Mouse (Mus musculus): ENCODE measurements around the gene Sdc1.

The Sdc1 gene

DNA sequence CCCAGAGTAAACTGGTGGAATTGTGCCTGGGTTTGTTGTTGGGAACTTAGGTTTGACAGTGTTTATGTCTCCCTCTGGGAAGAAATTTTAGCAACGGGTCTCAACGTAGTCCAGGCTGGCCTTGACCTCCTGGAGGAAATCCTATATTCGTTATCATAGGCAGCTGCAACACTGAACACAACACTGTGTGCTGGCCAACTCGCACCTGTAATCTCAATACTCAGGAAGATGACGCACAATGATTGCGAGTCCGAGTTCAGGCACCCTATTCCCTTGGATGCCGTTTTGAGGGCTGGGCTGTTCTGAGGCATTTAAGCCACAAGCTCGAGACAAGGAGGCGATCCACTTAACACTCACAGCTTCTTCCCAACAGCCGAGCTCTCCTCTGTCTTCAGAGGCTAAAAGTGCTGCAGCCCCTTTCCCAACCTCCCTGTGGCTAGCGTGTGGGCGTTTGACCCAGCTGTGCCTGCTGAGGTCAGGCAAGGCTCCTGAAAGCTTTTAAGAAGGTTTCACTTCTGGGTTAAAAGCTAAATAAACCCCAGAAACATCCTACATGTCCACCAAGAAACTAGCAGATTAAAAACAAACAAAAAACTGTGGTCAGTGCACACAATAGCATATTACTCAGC is 58.0 kb downstream of the Sdc1 start:
- no peak for DNase-seq

DNA sequence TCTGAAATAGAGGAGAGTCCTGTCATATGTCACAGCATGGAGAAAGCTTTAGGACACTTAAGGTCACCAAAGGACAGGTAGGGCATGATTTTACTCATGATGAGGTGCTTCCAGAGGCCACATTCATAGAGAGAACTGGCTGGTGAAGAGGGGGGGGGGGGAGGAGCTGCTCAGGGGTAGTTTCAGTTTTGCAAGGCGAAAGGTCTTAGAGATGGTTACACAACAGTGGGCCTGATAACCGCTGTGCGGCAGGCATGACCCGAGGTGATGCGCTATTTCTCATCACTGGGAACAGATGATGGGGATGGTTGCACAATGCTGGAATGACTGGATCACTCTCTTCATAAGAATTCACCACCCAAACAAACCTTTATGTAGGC is 58.5 kb downstream of the Sdc1 start:
- peak in 1 of 2 experiments; percentile 29 for DNase-seq

DNA sequence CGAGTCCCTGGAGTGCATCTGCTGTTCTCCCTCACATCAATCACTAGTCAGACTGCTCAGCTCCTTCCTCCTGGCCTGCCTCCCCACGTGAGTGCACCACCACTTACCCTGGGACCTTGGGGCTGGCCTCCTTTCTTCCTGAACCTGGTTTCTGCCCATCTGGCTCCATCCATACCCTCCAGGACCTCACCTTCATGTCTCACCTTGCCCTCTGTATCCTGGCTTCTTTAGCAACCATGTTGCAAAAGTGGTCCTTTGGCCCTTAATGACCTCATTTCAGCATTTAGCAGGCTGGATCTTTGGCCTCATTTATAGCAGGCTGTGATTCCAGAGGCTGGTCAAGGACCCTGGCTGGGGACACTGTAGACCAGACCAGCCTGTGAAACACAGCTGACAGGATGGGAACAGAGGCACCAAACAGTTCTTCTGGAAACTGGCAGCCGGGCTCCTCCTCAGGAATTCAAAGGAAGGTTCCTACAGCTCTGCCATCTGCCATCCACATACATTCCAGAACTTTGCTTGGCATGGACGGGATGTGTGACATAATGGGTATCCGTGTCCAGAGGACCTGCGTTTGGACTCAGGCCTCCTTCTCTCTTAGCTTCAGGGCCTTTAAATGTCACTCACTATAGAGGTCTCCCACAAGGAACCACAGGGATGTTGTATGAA is 60.0 kb downstream of the Sdc1 start:
- DNase-seq = no peak

DNA sequence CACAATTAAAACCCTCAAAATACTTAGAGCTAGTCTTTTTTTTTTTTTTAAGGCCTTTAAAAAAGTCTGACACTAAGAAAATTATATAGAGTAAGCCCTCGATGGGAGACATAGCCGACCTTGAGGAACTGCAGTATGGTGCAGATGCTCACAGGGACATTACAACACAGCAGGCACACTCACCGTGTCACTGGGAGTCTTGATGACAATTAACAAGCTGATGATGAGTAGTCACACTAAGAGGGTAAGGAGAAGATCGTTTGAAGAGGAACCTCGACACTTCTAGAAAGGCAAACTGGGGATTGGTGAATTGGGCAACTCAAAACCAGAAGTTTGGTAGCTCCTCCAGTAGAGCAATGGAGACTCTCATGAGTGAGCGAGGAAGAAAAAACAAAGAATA is 60.6 kb downstream of the Sdc1 start:
- no peak for DNase-seq

DNA sequence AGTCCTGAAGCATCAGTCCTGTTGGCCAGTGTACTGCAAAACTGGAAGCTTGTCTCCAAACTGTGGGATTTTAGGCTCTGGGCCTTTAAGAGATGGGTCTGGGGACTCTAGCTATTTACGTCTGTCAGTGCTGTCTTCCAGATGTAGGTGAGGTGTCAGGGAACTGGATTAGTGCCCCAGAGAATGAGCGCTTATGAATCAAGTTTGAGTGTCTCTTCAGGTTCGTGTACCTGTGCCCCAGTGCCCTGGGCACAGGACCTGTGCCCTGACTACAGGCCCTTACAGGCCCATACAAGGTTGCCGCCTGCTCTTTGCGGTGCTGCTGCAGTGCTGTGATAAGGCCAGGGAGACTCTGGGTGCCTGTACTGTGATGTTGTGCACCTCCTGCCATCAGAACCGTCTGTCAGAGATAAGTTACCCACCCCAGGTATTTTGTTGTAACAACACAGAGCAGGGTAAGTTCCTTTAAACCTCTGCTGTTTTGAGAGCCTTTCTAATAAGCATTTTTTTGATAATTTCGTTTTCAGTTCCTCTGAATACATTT is 69.7 kb downstream of the Sdc1 start:
- DNase-seq = no peak

DNA sequence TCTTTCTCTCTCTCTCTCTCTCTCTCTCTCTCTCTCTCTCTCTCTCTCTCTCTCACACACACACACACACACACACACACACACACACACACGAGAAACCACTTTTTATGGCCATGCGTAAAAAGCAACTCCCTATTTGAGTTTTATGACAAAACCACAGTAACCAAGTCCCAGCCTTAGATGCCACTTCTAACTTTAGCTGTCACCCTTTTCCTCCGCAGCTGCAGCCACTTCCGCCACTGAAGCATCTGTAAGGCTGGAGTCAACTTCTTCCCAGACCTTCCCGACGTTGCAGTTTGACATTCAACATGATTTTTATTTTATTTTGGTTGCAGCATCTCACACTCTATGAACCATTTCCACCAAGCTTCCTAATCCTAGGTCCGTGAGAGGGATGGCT is 71.6 kb downstream of the Sdc1 start:
- DNase-seq = no peak

Measured in lung, adult 18-20 months (tissue).